Mouse (Mus musculus): Measurements from ENCODE around the gene Kmo.

- TF ChIP-seq CTCF (IDR thresholded peaks at IDR 0.05; ENCODE audit: low read depth, low read length): no peak
- TF ChIP-seq POLR2A (IDR thresholded peaks at IDR 0.05; ENCODE audit: insufficient read depth, low read length): no peak
Observed at GRCm38 (mm10) chr1:175691686-175692245, 71.6 kb downstream of the Kmo start.

Data from ES-Bruce4 (cell line).